Mouse (Mus musculus) pancreas, adult 10 weeks (tissue): ENCODE measurements around the gene Olfr981. TPM values are rescaled to one million over a fixed set of nuclear protein-coding genes. Genes with fewer than 3 reads are reported as not detected.

ENCODE experiments used
- polyA plus RNA-seq: library from polyadenylated mRNA; stranded (reverse); fragments of 350-450 nt; fragmentation: Illumina TruSeq; extraction: RNeasy Lipid Tissue Mini Kit (QIAGEN cat#74804); gene quantifications from one replicate; pipeline ENCODE4 v1.2.3, GENCODE M21; 2015; ENCODE audit warnings: low read depth, low replicate concordance; ENCODE audit not compliant: insufficient read depth

The Olfr981 gene
- polyA plus RNA-seq: not detected

DNA sequence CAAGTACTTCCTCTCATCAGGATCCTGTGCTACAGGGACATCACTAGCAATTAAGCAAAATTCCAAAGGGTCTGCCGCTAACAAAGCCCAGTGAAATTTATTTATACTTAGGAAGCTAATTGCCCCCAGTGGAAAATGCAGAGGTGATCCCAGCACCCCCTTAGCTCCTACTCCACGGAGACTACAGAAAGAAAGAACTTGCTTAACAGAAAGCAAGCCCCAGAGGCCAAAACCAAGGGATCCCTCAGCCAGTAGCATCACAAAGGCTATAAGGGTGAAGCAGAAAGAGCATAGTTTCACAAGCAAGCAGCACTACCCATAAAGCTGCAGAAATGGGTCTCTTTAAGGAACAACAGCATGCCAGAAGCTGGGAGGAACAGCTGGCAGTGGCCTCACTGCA is at the start of gene Olfr981:
Gene Olfr981 (plus strand): TSS at position 301 of the 400 bp plus-strand sequence.

DNA sequence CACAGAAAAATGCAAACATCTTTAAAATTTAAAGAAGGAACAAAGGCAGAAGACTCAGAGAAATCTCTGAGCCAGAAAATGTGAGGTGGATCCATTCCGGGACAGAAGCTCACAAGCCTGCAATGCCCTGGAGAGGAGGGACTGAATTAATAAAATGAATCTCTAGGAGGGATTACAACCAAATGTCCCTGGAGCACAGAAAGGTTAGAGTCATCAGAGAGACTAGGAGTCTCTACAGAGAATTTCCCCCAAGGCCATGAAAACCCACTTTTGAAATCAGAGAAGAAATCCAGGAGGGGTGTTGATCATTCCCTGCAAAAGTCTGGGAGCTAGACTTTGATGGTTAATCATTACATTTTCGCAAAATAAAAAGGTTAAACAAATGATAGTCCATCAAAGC is 29.5 kb upstream of the Olfr981 start, which contains the start of gene Olfr978:
Gene Olfr978 (plus strand): TSS at position 301 of the 400 bp plus-strand sequence.

GRCm38 (mm10) chr9:40003365-40003764 is 17.9 kb upstream of the Olfr981 start, which contains the start of gene Olfr979:
Gene Olfr979 (minus strand): TSS chr9:40003465.

DNA sequence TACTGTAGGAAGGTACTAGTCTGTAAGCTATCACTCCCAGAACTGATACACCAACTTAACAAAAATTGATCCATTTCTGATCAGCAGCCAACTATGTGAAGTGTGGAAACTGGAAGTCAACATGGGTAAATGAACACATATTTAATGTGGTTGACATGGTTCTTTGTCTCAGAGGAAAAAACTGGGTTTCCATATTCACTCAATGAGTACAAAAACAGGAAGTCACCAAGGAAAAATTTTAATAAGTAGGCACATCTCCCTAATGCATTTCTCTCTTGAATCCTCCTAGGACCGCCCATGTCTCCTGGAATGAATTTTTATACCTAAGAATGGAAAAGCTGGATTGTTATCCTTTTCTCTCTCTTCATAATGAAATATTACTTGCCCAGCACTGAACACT is 11.8 kb upstream of the Olfr981 start, which contains the start of gene Olfr980:
Gene Olfr980 (minus strand): TSS at position 101 of the 400 bp plus-strand sequence.

GRCm38 (mm10) chr9:40073529-40073928 is 52.3 kb downstream of the Olfr981 start, which contains the start of gene Olfr982:
Gene Olfr982 (plus strand): TSS chr9:40073829.

Other genes with a start within 250 kb of the Olfr981 start
- gene Olfr968, start 238.2 kb upstream of the Olfr981 start, polyA plus RNA-seq: not detected
- not detected for gene Olfr969, start 230.5 kb upstream of the Olfr981 start, polyA plus RNA-seq
- gene Olfr970, start 212.6 kb upstream of the Olfr981 start, polyA plus RNA-seq: not detected
- not detected for gene Olfr971, start 184.6 kb upstream of the Olfr981 start, polyA plus RNA-seq
- not detected for gene Olfr972, start 155.0 kb upstream of the Olfr981 start, polyA plus RNA-seq
- not detected for gene Olfr229, start 114.1 kb upstream of the Olfr981 start, polyA plus RNA-seq
- not detected for gene Olfr974, start 84.0 kb upstream of the Olfr981 start, polyA plus RNA-seq
- gene Olfr975, start 69.4 kb upstream of the Olfr981 start, polyA plus RNA-seq: not detected
- not detected for gene Olfr976, start 60.3 kb upstream of the Olfr981 start, polyA plus RNA-seq
- not detected for gene Olfr978, start 29.4 kb upstream of the Olfr981 start, polyA plus RNA-seq
- not detected for gene Olfr979, start 18.0 kb upstream of the Olfr981 start, polyA plus RNA-seq
- not detected for gene Olfr980, start 11.9 kb upstream of the Olfr981 start, polyA plus RNA-seq
- not detected for gene Olfr982, start 52.4 kb downstream of the Olfr981 start, polyA plus RNA-seq
- gene Olfr983, start 72.1 kb downstream of the Olfr981 start, polyA plus RNA-seq: not detected
- gene Olfr984, start 92.7 kb downstream of the Olfr981 start, polyA plus RNA-seq: not detected
- not detected for gene Olfr985, start 108.7 kb downstream of the Olfr981 start, polyA plus RNA-seq
- not detected for gene Tmem225, start 126.7 kb downstream of the Olfr981 start, polyA plus RNA-seq
- not detected for gene Olfr986, start 159.5 kb downstream of the Olfr981 start, polyA plus RNA-seq
- 1.3 TPM for gene Zfp202, start 170.9 kb downstream of the Olfr981 start, polyA plus RNA-seq
- 5.2 TPM for gene Scn3b, start 247.8 kb downstream of the Olfr981 start, polyA plus RNA-seq